Mouse (Mus musculus) lung, adult 2 months (tissue): ENCODE data around the gene Rab22a.

Source experiments
- CTCF ChIP-seq: fragments of 200-500 bp; IDR thresholded peaks from 2 replicates; pipeline ENCODE4 v1.5.1; 2011; ENCODE audit warnings: mild to moderate bottlenecking, low read length, control low read depth; ENCODE audit not compliant: insufficient read depth
- POLR2A ChIP-seq: fragments of 200-500 bp; IDR thresholded peaks from 2 replicates; pipeline ENCODE4 v1.6.1; 2011; ENCODE audit warnings: low read depth, mild to moderate bottlenecking, control low read depth, low read length, borderline replicate concordance; ENCODE audit errors: extremely low read depth

DNA sequence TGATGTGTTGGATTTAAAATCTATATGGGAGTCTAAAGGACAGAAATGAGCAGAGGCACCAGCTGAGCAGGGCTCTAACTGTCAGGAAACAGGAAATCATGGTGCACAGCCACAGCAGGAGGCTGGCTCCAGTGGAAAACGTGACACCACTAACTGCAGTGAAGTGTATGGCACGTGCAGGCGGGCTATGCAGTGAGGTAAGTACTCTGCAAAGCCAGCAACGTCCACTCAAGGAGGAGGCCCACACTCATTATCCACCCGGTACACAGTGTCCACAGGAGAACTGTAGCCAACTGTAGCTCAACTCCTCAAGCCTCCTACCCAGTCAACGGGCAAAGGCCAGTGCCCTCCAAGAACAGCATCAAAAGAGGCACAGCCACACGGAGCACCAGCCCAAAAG is 34.9 kb upstream of the Rab22a start:
- TF ChIP-seq POLR2A (no peak), CTCF (no peak)
